Mouse (Mus musculus) olfactory bulb, adult 2 months (tissue): ENCODE results near the gene Gm8127.
"Not testable (repeated sequence)": the region's sequence is repeated elsewhere in the genome, so short reads cannot be mapped to it uniquely, and the experiment has no call there.

Experiments
- CTCF ChIP-seq: fragments of 200-500 bp; IDR thresholded peaks from 2 replicates; pipeline ENCODE4 v1.5.1; 2012; ENCODE audit warnings: low read depth, mild to moderate bottlenecking, low read length, moderate library complexity; ENCODE audit not compliant: insufficient read depth
- POLR2A ChIP-seq: fragments of 200-500 bp; IDR thresholded peaks from 2 replicates; pipeline ENCODE4 v1.6.1; 2012; ENCODE audit warnings: mild to moderate bottlenecking, low read depth, low read length, moderate library complexity; ENCODE audit not compliant: insufficient read depth

DNA sequence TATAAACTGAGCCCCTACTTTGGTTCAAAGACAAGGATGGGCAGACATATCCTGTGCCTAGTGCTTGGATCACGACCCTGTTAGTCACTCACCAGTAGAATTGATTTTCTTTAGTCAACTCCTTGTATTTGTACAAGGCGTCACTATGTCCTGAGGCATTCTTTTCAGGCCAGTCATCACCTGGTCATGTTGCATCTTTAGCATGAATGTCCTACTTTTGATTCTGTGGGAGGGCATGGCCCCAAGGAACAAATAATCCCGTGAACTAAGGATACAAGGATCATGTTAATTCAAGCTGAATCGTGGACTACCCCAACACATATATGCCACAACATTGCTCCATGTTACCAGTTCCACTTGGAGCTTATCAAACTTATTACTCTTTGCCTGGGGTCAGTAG is 15.5 kb downstream of the Gm8127 start:
- not testable (repeated sequence) for TF ChIP-seq CTCF, POLR2A
